Comparison of ENCODE assay signal across 22 mouse cellular contexts in genomic region chr6:43384841-43385240, GRCm38 (mm10).
"Had no signal": no experiment of that assay in that cellular context is flagged by ENCODE, and none has a peak within 500 bp of the region (broad histone marks: within the 10 kb centered on the region; RNA-seq: fewer than 3 reads in every experiment).

No protein-coding gene starts in this region.

- DNase-seq: gastrocnemius, postnatal 14 days; gastrocnemius, postnatal 36 days; heart, adult 11 months; heart, adult 2 months; heart, postnatal 10 days; heart, postnatal 4 days; kidney, adult 2 months; kidney, adult 9 months; kidney, postnatal 14 days; kidney, postnatal 36 days; layer of hippocampus, adult 9-11 months; left cerebral cortex, postnatal 4 days had no signal

- H3K27me3 ChIP-seq: heart, embryonic 12.5 days; hindbrain, embryonic 12.5 days; intestine, embryonic 15.5 days; kidney, embryonic 15.5 days; limb, embryonic 13.5 days; limb, embryonic 15.5 days; liver, embryonic 12.5 days had no signal

- H3K36me3 ChIP-seq: heart, embryonic 10.5 days; heart, embryonic 12.5 days; hindbrain, embryonic 10.5 days; hindbrain, embryonic 12.5 days; intestine, embryonic 15.5 days; kidney, embryonic 15.5 days; limb, embryonic 13.5 days; limb, embryonic 15.5 days; liver, embryonic 12.5 days had no signal

- H3K4me3 ChIP-seq: heart, adult 2 months; heart, embryonic 10.5 days; heart, embryonic 12.5 days; hindbrain, embryonic 10.5 days; hindbrain, embryonic 12.5 days; intestine, embryonic 15.5 days; kidney, embryonic 15.5 days; limb, embryonic 13.5 days; limb, embryonic 15.5 days; liver, embryonic 12.5 days had no signal

- H3K4me2 ChIP-seq: heart, embryonic 12.5 days; hindbrain, embryonic 12.5 days; hindbrain, embryonic 14.5 days; intestine, embryonic 15.5 days; kidney, embryonic 15.5 days; limb, embryonic 13.5 days; limb, embryonic 15.5 days; liver, embryonic 12.5 days had no signal
